20 mouse cellular contexts compared by ENCODE assay signal in the genomic region with DNA sequence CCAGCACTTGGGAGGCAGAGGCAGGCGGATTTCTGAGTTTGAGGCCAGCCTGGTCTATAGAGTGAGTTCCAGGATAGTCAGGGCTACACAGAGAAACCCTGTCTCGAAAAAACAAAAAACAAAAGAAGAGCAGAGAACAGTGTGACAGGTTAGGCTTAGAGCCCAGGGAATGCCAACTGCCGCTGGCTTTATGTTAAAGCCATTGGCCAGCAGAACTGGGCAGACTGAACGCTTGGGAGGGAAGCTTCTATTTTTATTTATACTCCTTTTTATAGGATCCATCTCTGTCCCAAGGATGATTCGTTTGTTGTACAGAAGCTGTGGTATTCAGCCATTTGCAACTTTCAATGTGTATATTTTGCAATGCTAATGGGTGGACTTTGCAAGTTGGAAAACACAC.
"Had no signal": no experiment of that assay in that cellular context is flagged by ENCODE, and none has a peak within 500 bp of the region (broad histone marks: within the 10 kb centered on the region; RNA-seq: fewer than 3 reads in every experiment).

No protein-coding gene starts in this region.

- H3K36me3 ChIP-seq: lung, embryonic 15.5 days; midbrain, embryonic 13.5 days; neural tube, embryonic 13.5 days; neural tube, embryonic 15.5 days had no signal

- H3K27ac ChIP-seq: lung, embryonic 15.5 days; macrophage; midbrain, embryonic 13.5 days; neural tube, embryonic 13.5 days; neural tube, embryonic 15.5 days had no signal

- DNase-seq: lung, adult 2 months; lung, postnatal 14 days; lung, postnatal 36 days; retina, postnatal 1 day; right cerebral cortex, adult 18-20 months; right cerebral cortex, postnatal 25 days; right cerebral cortex, postnatal 4 days; spleen, adult 18-20 months; thymus, adult 18-20 months; thymus, postnatal 14 days; thymus, postnatal 36 days had no signal

- H3K27me3 ChIP-seq: lung, embryonic 15.5 days; megakaryocyte, embryonic 14.5 days; midbrain, embryonic 13.5 days; neural tube, embryonic 13.5 days; neural tube, embryonic 15.5 days had no signal

- H3K4me1 ChIP-seq: lung, embryonic 15.5 days; midbrain, embryonic 13.5 days; neural tube, embryonic 13.5 days; neural tube, embryonic 15.5 days had no signal

- H3K9ac ChIP-seq: lung, embryonic 15.5 days; midbrain, embryonic 13.5 days; neural tube, embryonic 13.5 days; neural tube, embryonic 15.5 days had no signal

- H3K4me3 ChIP-seq: lung, embryonic 15.5 days; megakaryocyte, embryonic 14.5 days; midbrain, embryonic 13.5 days; myocyte; neural tube, embryonic 13.5 days; neural tube, embryonic 15.5 days had no signal

- H3K9me3 ChIP-seq: lung, embryonic 15.5 days; megakaryocyte, embryonic 14.5 days; midbrain, embryonic 13.5 days; neural tube, embryonic 13.5 days; neural tube, embryonic 15.5 days had no signal

- ATAC-seq: lung, postnatal 0 days; midbrain, embryonic 13.5 days; midbrain, embryonic 16.5 days had no signal
